Mouse (Mus musculus): Measurements from ENCODE around the gene Slc27a1.
"Not testable (repeated sequence)": the region's sequence is repeated elsewhere in the genome, so short reads cannot be mapped to it uniquely, and the experiment has no call there.

The Slc27a1 gene

DNA sequence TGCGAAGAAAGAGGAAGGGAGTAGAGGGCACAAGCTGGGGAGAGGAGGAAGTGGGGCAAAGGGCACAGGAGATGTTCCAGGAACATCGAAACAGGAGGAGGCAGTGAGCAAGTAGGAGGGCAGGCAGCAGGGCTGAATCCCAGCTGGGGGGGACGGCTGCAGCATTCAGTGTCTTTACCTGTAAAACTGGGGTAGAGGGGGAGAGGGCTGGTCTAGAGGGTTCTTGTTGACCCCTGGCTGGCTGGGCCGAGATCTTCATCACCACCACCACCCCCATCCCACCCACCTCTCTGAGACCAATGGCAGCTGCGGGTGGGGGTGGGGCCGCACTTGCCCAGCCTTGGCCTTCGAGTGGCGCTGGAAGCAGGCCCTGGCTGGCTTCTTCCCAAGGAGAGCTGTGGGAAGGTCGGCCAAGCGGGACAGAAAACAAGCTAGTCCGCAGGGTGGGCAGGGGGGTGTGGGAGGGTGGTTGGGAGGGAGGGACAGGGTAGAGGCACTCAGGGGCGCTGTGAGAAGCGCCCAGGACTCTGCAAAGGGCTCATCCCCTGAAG, at the start of gene Slc27a1:
Slc27a1 (plus strand) TSS at position 496 of the 551 bp plus-strand sequence.
- no peak for DNase-seq (ENCODE audit: low spot score)

DNA sequence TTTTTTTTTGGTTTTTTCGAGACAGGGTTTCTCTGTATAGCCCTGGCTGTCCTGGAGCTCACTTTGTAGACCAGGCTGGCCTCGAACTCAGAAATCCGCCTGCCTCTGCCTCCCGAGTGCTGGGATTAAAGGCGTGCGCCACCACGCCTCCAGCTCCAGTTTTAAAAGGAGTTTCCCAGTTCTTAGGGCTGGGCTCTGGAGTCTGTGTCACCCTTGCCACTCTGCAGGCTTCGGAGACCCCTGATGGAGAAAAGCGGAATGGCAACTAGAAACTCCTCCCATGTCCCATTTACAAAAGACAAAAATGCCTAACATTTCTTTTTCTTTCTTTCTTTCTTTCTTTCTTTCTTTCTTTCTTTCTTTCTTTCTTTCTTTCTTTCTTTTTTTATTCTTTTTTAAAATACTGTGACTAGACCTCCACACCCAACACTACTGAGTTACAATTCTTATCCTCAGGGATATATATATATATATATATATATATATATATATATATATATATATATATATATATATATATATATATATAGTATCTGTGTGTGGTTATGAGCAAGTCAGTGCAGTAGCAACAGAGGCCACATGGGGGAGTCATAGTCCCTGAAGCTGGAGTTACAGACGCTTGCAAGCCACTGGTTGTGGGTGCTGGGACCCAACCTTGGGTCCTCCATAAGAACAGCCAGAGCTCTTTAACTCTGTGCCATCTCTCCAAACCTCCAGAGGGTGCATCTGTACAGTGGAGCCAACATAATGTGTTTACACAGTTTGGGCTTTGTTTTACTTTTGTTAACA, 49.5 kb upstream of the Slc27a1 start:
- DNase-seq (ENCODE audit: low spot score): peak; percentile 51

DNA sequence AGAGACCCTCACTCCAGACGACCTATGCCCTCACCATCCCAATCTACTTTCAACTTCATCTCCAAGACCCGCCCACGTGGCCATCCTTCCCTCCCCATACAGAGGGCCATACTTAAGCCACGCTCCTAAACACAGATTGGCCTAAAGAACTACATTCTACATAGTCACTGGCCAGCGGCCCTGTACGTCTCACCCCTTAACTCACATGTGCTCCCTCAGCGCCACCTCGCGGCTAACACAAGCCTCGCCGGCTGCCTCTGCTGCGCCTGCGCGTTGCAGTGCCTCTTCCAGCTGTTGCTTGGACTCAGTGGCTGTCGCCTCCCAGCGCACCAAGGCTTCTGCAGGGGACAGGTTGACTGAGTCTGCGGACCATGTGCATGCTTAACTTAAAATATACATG, 47.0 kb upstream of the Slc27a1 start:
- DNase-seq (ENCODE audit: low spot score): peak; percentile 94

DNA sequence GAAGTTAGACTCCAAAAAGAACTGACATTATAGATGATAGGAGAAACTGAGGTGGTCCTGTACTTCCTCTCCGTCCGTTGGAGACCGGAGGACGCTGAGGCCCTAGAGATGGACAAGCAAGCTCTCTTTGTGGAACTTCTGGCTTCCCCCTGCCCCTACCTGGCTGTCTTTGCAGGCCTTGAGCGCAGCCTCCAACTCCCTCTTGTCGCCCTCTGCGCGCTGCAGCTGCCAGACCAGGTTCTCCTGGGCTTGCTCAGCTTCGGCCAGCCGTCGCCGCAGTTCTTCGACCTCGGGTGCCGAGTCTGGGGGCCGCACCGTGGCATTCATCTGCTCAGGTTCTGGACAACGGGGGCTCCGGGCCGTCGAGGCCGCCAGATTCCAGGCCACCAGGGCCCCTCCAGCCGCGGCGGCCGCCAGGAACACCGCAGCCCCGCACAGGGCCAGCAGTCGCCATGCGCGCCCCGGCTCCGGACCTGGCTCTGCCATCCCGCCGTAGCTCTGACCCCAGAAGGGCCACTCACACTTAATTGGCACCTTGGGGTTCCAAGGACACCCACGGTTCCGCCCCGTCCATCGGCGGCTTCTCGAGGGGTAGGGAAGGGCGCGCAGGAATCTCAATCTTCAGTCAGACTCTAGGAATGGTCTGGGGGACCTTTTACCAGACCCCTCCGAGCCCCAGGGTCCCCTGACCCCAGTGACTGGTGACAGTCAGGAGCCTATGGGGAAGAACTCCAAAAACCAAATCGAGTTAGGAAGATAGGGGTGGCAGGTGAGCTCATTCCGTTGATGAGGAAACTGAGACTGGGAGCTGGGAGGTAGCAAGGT, 43.2 kb upstream of the Slc27a1 start, which contains the start of gene Ccdc194:
Ccdc194 (minus strand) TSS at position 486 of the 825 bp plus-strand sequence.
- DNase-seq (ENCODE audit: low spot score): no peak

DNA sequence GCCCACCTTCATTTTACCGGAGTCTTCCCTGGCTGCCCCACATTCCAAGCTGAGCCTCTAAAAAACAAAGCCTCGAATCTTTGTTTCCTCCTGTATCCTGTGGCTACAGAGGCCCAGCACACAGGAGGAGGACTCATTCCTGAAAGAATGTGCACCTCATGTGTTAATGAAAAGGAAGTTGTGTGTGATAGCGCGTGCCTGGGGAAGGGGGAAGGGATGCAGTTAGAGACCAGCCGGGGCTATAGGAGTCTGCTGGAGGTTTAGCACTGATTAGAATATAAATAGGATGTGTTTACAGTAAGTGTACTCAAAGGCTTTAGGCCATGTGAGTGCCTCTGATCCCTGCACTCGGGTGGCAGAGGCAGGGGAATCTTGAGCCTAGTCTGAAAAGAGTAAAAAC, 42.4 kb upstream of the Slc27a1 start:
- no peak for DNase-seq (ENCODE audit: low spot score)

DNA sequence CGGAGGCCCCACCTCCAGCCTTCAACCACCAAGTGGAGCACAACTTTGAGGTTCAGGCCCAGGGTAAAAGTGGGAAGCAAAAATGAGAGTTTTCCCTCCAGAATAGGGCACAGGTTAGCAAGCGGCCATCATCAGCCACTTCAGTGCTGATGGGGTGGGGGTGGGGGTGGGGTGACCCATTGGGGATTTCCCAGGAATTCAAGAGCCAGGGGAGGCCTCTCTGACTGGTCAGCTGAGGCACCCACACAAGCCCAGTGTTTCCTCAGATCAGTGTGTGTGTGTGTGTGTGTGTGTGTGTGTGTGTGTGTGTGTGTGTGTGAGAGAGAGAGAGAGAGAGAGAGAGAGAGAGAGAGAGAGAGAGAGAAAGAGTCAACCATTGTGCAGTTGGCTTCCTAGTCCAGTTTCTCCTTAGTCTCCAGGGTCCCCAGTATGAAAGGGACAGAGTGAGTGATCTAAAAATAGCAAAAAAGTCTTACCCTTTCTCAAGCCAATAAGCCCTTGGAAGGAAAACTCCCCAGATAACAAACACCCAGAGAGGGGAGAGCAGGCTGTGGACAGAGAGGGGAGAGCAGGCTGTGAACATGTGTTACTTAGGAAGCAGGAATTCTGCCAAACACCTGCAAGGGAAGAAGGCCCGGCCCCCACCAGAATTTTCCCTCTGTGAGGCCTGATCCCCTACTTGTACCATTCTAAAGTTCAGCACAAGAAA, 41.4 kb upstream of the Slc27a1 start:
- DNase-seq (ENCODE audit: low spot score): no peak

DNA sequence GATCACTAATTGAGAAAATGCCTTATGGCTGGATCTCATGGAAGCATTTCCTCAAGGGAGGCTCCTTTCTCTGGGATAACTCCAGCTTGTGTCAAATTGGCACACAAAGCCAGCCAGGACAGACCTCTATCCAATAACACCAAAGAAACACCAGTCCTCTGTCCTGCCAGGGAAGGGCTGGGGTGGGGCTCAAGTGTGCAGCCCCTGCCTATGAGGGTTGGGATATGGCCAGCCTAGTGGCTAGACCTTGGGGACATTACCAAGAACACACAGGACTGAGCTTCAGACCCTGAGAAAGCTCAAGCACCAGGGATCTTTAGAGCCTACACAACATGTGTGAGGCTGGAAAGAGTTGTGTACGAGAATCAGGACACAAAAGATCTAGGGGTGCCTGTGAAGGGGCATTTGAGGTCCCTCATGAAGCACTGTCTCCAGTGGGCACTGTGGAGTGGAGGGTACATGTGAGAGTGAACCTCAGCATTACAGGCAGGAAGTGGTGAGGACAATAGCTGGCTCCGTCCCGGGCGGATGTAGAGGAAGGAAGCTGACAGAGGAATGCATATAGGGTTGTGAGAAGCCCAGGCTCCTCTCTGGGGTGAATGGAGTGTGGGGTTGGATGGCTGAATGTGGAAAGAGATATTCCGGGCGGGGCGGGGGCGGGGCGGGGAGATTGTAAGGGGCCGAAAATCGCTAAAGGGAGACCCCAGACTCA, 40.2 kb upstream of the Slc27a1 start:
- no peak for DNase-seq (ENCODE audit: low spot score)

DNA sequence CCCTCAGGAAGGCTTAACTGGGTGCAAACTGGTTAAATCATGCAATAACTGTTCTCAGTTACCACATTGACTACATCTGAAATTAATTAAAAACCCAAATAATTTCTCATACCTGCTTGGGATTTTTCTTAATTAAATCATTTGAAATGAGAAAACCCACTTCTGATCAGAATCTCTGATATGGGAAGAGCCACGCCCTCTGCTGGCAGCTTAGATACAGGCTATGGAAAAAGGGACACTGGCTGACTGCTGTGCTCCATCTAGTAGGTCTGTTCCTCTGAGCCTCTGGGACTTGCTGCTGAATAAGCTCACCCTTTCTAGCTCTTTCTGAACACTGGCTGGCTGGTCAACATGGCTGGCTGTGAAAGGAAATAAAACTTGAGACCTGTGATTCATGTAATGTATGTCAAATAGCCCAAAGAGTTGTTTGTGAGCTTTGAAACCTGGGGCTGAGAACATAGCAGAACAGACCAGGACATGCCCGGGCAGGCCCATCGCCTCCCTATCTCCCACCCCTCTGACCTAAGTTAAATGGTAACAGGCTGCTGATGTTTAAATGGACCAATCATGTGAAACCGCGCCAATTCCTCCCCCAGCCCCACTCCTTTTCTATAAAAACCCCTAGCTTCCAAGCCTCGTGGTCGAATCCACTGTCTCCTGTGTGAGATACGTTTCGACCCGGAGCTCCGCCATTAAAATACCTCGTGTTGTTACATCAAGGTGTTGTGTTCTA, 37.8 kb upstream of the Slc27a1 start:
- not testable (repeated sequence) for DNase-seq (ENCODE audit: low spot score)

DNA sequence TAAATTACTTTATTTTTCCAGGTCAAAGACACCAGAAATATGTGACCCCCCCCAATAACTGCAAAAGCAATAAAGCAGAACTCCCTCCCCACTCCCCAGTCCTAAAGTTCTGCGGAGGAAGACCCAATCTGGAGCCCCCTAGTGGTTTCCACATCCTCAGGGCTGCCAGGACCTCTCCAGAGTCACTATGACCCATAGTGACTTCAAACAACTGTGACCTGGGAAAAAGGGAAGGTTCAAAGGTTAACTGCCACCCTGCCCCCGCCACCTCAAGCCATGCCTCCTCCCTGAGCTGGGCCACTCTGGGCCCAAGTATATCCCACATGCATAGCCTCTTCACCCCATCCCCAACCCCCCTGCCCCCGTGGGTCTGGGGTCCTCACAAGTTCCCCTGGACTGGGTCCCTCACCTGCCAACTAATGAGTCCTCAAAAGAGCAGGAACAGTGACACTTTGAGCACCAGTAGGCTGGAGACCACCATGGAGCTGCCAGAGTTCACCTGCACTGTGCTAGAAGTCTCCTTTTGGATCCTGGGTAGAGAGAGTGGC, 34.3 kb upstream of the Slc27a1 start:
- DNase-seq (ENCODE audit: low spot score): no peak

DNA sequence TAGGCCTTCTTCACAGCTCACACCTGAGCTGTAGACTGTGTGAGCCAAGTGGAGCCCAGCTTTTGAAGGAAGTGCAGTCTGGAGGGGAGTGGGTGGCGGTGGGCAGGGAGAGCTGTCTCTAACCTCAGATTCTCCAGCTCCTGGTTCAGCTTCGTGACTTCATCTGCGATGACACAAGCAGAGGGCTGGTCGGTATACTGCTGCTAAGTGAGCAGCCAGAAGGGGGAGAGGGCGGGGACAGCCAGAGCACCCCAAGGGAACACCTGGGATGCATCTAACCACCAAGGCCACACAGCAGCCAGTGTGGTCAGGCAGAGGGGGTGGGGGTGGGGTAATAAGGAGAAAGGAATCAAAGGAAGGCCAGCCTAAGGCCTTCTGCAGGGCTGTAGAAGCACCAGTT, 33.0 kb upstream of the Slc27a1 start:
- no peak for DNase-seq (ENCODE audit: low spot score)

DNA sequence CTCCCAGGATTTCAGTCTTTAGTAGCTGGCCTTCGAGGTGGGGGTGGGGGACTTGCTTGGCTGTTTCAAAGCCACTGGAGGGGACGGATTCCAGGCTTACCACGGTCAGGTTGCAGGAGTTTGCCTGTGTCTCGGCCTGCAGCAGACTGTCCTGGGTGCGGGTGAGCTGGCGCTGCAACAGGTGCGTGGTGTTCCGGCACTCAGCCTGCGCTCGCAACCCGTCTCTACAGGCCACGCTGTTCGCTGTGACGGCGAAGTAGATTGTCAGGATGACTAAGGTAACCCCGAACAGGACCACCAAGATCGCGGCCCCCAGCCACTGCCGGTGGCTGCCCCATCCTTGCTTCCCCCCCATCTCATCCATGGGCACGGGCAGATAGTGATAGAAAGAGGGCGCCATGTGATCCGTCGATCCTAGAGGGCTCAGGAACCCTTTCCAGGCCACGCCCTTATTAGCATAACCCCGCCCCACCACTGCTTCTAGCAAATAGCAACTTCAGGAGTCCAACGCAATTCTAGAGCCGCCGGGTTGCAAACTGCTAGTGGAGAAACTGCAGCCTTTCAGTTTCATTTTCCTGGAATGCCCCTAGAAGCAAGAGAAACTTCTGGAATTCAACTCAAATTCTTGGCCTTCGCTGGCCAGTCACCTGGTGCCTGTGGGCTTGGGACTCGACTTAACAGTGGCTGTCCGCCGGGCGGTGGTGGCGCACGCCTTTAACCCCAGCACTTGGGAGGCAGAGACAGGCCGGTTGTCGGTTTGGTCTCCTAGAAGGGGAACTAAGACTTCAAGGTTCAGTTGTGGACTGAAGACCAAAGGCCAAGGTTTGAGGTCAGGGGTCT, 31.4 kb upstream of the Slc27a1 start, which contains the start of gene Bst2:
Bst2 (minus strand) TSS at position 429 of the 840 bp plus-strand sequence.
- peak; percentile 73 for DNase-seq (ENCODE audit: low spot score)

DNA sequence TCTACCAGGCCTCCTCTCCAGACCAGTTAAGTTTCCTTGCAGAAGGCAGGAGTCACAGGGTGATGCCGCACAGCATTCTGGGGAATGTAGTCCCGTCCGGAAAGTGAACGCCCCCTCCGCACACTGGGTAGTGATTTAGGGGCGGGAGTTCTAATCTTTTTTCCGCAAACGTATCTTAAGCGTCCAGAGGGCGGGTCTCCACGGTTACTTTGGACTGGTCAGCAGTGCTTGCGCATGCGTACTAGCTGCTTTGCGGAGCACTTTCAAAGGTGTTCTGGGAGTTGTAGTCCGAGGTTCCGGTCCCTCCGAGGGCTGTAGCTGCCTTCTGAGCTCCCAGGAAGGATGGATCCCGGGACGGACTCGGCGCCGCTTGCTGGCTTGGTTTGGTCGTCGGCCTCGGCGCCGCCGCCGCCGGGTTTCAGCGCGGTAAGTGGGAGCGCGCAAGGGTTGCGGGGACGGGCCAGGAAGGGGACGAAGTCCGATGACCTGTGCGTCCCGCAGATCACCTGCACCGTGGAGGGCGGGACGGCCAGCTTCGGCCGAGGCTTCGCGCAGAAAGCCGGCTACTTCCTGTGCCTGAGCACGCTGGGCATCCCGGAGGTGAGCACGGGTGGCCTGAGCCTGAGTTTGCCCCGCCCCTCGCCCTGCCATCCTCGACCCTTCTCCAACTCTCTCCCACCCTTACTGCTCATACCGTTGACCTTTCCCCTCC, 25.9 kb upstream of the Slc27a1 start, which contains the start of gene Mvb12a:
Mvb12a (plus strand) TSS at position 291 of the 712 bp plus-strand sequence.
- DNase-seq (ENCODE audit: low spot score): peak; percentile 81

DNA sequence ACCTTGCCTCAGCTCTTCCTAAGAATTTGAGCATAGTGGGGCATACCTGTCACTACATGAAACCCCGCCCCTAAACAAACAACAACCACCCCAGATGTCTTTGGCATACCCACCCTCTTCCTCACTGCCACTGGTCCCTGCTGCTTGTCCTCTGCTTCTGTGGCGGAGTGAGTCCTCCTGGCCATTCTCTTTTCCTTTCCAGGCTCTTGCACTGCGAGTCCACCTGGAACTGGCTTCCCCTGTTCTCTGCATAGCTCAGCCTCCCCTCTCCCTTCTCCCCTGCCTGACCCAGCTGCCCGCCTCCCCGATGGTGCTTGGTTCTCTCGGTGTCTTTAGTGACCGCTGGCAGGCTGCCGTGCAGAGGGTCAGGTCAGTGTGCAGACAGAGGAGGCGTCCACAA, 24.9 kb upstream of the Slc27a1 start:
- no peak for DNase-seq (ENCODE audit: low spot score)

DNA sequence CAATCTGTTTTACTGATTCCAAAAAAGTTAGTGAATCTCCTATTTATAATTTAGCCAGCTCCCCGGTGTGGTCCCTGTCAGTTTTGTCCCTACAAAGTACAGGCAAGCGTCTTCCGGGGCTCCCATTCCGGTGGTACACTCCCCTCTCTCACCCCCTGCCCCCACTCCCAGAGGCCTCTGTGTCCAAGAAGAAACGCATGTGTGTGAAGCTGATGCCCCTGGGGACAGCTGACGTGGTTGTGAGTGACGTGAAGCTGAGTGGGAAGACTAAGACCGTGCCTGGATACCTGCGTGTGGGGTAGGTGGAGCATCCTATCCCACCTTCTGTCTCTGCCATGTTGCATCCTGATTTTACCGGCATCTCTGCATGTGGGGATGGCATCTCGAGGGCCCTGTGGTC, 23.6 kb upstream of the Slc27a1 start:
- DNase-seq (ENCODE audit: low spot score): no peak

DNA sequence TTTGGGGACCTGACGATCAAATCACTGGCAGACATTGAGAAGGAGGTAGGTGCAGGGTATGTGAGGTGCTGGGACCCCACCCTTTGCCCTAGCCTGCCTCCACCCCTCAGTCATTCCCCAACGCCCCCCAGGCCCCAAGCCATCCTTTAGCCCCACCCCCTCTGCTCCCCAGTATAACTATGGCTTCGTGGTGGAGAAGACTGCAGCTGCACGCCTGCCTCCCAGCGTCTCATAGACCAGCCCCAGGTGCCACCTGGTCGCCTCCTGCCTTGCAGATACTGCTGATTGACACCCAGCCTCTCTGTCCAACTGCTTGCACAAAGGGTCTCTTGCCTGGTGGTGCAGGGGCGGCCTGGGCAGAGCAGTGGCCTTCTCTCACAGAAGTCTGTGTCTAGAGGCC, 21.1 kb upstream of the Slc27a1 start:
- no peak for DNase-seq (ENCODE audit: low spot score)

DNA sequence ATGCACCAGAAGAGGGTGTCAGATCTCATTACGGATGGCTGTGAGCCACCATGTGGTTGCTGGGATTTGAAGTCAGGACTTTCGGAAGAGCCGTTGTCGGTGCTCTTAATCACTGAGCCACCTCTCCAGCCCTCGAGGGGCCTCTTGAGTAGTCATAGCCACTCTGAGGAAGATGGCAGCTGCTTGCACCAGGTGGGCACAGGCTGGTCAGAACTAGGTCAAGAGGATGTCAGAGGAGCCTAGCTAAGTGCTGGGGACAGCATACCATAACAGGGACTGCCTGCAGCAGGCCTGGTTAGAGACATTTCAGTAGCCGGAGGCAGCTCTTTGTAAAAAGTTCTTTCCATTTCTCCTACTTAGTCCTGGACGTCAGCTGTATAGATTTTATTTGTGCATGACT, 17.9 kb upstream of the Slc27a1 start:
- DNase-seq (ENCODE audit: low spot score): no peak

DNA sequence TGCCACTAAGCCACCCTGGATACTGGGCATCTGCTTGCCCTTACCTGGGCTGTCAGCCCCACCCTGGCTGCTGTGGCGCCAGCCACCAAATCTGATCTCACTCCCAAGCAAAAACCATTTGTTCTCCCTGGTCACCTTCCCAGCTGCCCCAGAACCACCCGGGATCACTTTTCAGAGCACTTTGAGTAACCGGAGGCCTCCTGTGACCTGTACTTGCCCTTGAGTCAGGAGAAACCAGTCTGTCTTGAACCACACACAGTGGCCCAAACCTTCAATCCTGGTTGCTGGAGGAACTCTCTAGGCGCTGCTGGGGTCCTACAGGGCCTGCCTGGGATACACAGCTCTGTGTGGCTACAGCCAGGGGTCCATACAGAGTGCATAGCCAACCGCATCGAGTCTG, 15.9 kb upstream of the Slc27a1 start:
- DNase-seq (ENCODE audit: low spot score): no peak

DNA sequence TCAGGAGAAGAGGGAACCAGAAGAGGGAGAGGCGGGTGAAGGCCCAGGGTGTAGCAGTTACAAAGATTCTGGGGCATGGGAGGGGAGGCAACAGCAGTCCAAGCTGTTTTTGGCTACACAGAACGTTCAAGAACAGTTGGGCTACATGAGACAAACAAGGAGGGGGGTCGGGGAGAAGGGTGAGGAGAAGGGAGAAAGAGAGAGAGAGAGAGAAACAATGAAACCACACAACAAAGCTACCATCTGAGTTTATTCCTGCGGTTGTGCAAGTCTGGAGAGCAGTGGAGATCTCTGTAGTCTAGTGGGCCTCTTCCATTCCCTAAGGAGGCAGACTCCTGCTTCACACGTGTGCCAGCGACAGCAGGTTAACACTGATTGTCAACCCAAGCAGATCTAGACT, 14.7 kb upstream of the Slc27a1 start:
- DNase-seq (ENCODE audit: low spot score): no peak

DNA sequence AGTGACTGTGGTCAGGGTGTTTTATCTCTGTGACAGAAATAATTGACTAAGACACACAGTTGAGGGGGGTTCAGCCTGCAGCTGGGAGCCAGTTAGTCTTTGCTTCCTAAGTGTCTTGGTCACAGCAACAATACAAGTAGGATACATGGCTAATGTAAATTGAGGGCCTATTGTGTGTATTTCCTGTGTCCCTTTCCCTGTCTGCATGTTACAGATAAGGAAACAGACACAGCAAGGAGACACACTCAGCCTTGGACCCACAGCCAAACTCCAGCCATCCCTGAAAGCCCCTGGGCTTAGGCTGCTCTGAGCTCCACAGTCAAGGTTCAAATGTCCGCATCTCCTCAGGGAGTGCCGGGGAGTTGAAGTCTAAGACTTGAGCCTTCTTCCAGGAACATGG, 14.0 kb upstream of the Slc27a1 start:
- no peak for DNase-seq (ENCODE audit: low spot score)

All from urinary bladder, postnatal 25 days (tissue).